Mouse (Mus musculus) lung, postnatal 0 days (tissue): ENCODE measurements at regions not wholly inside any gene's neighbourhood (a gene's known extent, or its start where the extent isn't known, plus 50 kb on each side); places are given as distances from the start of the nearest gene placed in this dataset.
"Not testable (repeated sequence)": the region's sequence is repeated elsewhere in the genome, so short reads cannot be mapped to it uniquely, and the experiment has no call there.

Source experiments
- ATAC-seq: fragments of 200-750 bp; cut with Nextera tagmentation; 2 replicates; pipeline ENCODE4 v1.8.0; 2017; ENCODE audit warnings: moderate library complexity
- DNase-seq: peaks from one replicate; pipeline ENCODE4 v3.0.0-alpha.2; 2016; ENCODE audit warnings: low spot score
- H3K27ac ChIP-seq: fragments of 300-500 bp; sonication (generic); 2 replicates; pipeline ENCODE4 v1.5.1; 2014; ENCODE audit warnings: antibody characterized with exemption, mild to moderate bottlenecking, low read length, mixed read lengths
- H3K27me3 ChIP-seq: fragments of 300-500 bp; sonication (generic); replicated peaks from 2 replicates; pipeline ENCODE4 v1.6.1; 2014; ENCODE audit warnings: low read length, mixed read lengths; ENCODE audit not compliant: insufficient read depth
- H3K36me3 ChIP-seq: fragments of 300-500 bp; sonication (generic); 2 replicates; pipeline ENCODE4 v1.6.1; 2014; ENCODE audit warnings: low read length, mixed read lengths; ENCODE audit not compliant: insufficient read depth
- H3K4me1 ChIP-seq: fragments of 300-500 bp; sonication (generic); 2 replicates; pipeline ENCODE4 v1.6.1; 2014; ENCODE audit warnings: antibody characterized with exemption, low read depth, low read length, mixed read lengths; ENCODE audit not compliant: insufficient read depth
- H3K4me2 ChIP-seq: fragments of 300-500 bp; sonication (generic); replicated peaks from 2 replicates; pipeline ENCODE4 v1.6.1; 2014; ENCODE audit warnings: low read depth, mild to moderate bottlenecking, low read length, moderate library complexity, mixed read lengths
- H3K4me3 ChIP-seq: fragments of 300-500 bp; sonication (generic); 2 replicates; pipeline ENCODE4 v1.5.1; 2014; ENCODE audit warnings: low read depth, low read length
- H3K9ac ChIP-seq: fragments of 300-500 bp; sonication (generic); replicated peaks from 2 replicates; pipeline ENCODE4 v1.6.1; 2014; ENCODE audit warnings: low read depth, mild to moderate bottlenecking
- H3K9me3 ChIP-seq: fragments of 300-500 bp; sonication (generic); 2 replicates; pipeline ENCODE4 v1.6.1; 2016; ENCODE audit warnings: low read length, mixed read lengths
- CTCF ChIP-seq: IDR thresholded peaks from 2 replicates; pipeline ENCODE4 v1.5.1; 2016; ENCODE audit warnings: antibody characterized with exemption, mild to moderate bottlenecking
- EP300 ChIP-seq: IDR thresholded peaks from 2 replicates; pipeline ENCODE4 v1.6.1; 2016; ENCODE audit warnings: antibody characterized with exemption, mild to moderate bottlenecking, control low read depth
- WGBS: fragments of 180-500 bp; shearing (Covaris S2); extraction: QIAGEN DNeasy Blood & Tissue Kit; methylation state at CpG from one replicate; pipeline ENCODE4 v1.1.7; 2014; 5-methylcytosine and 5-hydroxymethylcytosine counted together

- no peak overlapping the region for H3K4me2 ChIP-seq
- ATAC-seq (no peak), DNase-seq (no peak)
- H3K9me3 ChIP-seq = no peaks in the 10 kb centered on the region
- no peaks in the 10 kb centered on the region for H3K27me3 ChIP-seq
- no peak overlapping the region for H3K27ac ChIP-seq
- H3K9ac ChIP-seq = no peak overlapping the region
- H3K36me3 ChIP-seq = no peaks in the 10 kb centered on the region
- H3K4me3 ChIP-seq = no peak overlapping the region
- TF ChIP-seq EP300 (no peak), CTCF (no peak)
- no peaks in the 10 kb centered on the region for H3K4me1 ChIP-seq
- WGBS = 59% methylated on average over 10 of the region's 10 CpGs
These were observed 231.4 kb downstream of the Adgrg6 start for GRCm38 (mm10) chr10:14314004-14314581.

DNA sequence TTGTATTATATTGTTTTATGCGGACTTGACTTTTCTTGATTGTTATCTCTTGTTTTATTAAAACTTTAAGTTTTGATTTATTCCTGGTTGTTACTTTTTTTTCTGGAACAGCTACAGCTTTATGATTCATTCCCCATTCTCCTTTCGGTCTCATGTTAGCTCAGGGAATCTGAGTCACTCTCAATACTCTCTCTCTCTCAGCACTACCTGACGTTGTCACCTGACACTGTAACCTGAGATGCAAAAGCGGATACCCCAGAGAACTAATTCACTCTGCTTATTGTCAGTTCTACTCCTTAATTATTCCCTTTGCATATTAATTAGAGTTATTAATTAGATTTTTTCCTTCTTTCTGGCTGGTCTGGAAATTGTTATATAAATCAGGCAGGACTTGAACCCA lies 232.5 kb downstream of the Adgrg6 start:
- ATAC-seq = no peak
- Histone ChIP-seq H3K4me3 (no peak overlapping the region), H3K27ac (no peak overlapping the region), H3K9ac (no peak overlapping the region), H3K4me2 (no peak overlapping the region), H3K27me3 (no peaks in the 10 kb centered on the region), H3K4me1 (no peaks in the 10 kb centered on the region), H3K36me3 (no peaks in the 10 kb centered on the region), H3K9me3 (no peaks in the 10 kb centered on the region)
- no peak for DNase-seq
- TF ChIP-seq EP300 = no peak
- TF ChIP-seq CTCF = no peak
- 69% methylated on average over 4 of the region's 4 CpGs for WGBS

DNA sequence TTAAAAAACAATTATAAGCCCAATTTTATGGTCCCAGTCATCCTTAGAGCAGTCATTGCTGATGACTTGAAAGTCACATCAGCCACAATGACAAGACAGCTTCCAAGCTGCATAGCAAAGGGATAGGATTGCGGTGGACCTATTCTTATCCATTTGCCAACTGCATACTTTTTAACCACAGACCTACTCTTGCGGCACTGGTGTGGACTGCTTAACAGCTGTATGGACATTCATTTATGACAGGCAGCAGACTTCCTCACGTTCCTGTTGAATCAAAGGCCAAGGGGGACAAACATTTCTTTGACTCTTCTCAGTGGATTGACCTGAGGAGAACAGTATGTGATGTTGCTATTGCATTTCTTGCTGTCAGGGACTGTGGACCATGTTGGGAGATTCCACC lies 233.5 kb downstream of the Adgrg6 start:
- no peak for TF ChIP-seq CTCF
- no peak for TF ChIP-seq EP300
- H3K27me3 ChIP-seq = no peaks in the 10 kb centered on the region
- WGBS = 69% methylated on average over 3 of the region's 3 CpGs
- no peak overlapping the region for H3K4me3 ChIP-seq
- H3K4me2 ChIP-seq = no peak overlapping the region
- H3K4me1 ChIP-seq = no peaks in the 10 kb centered on the region
- no peak overlapping the region for H3K27ac ChIP-seq
- H3K9ac ChIP-seq = no peak overlapping the region
- H3K36me3 ChIP-seq = no peaks in the 10 kb centered on the region
- DNase-seq = no peak
- no peak for ATAC-seq
- no peaks in the 10 kb centered on the region for H3K9me3 ChIP-seq

GRCm38 (mm10) chr10:14306811-14307210 lies 238.6 kb downstream of the Adgrg6 start:
- Histone ChIP-seq H3K27me3 (no peaks in the 10 kb centered on the region), H3K9me3 (no peaks in the 10 kb centered on the region), H3K4me1 (no peaks in the 10 kb centered on the region), H3K36me3 (no peaks in the 10 kb centered on the region), H3K4me3 (no peak overlapping the region), H3K4me2 (no peak overlapping the region), H3K27ac (no peak overlapping the region), H3K9ac (no peak overlapping the region)
- WGBS = 39% methylated on average over 3 of the region's 3 CpGs
- DNase-seq (no peak), ATAC-seq (no peak)
- no peak for TF ChIP-seq EP300
- no peak for TF ChIP-seq CTCF

- Histone ChIP-seq H3K27me3 (no peaks in the 10 kb centered on the region), H3K9me3 (no peaks in the 10 kb centered on the region), H3K36me3 (no peaks in the 10 kb centered on the region), H3K9ac (no peak overlapping the region), H3K4me2 (no peak overlapping the region), H3K4me1 (no peaks in the 10 kb centered on the region), H3K4me3 (no peak overlapping the region), H3K27ac (no peak overlapping the region)
- ATAC-seq = no peak
- DNase-seq = no peak
- TF ChIP-seq EP300 = no peak
- no peak for TF ChIP-seq CTCF
These were observed 242.0 kb downstream of the Adgrg6 start for GRCm38 (mm10) chr10:14303476-14303875.

DNA sequence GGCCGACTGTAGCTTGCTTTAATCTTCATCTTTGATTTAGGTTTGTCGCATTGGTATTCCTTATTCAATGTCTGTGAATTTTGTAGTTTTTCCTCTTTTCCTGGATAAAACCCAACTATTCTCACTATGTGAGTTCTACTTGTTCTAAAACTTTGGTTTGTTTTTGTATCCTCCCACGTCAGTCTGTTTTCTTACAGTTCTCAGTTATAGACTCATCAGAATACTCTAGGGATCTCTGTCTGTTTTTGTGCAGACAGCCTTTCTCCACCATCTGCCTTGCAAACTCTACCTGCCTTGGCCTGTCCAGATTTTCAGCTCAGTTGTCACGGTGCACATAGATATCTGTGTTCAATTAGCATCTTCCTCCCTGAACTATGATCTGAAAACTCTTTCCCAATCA lies 249.3 kb downstream of the Adgrg6 start:
- H3K27me3 ChIP-seq = no peaks in the 10 kb centered on the region
- no peaks in the 10 kb centered on the region for H3K36me3 ChIP-seq
- H3K9me3 ChIP-seq = no peaks in the 10 kb centered on the region
- TF ChIP-seq EP300 = no peak
- TF ChIP-seq CTCF = no peak
- no peak overlapping the region for H3K9ac ChIP-seq
- H3K4me2 ChIP-seq = no peak overlapping the region
- ATAC-seq = no peak
- WGBS = 76% methylated on average over 4 of the region's 4 CpGs
- H3K4me3 ChIP-seq = no peak overlapping the region
- H3K27ac ChIP-seq = no peak overlapping the region
- no peaks in the 10 kb centered on the region for H3K4me1 ChIP-seq
- no peak for DNase-seq

GRCm38 (mm10) chr10:14292701-14293100 lies 252.8 kb downstream of the Adgrg6 start:
- H3K9me3 ChIP-seq, ATAC-seq, H3K36me3 ChIP-seq, H3K4me2 ChIP-seq, DNase-seq, H3K4me3 ChIP-seq, H3K4me1 ChIP-seq, H3K27ac ChIP-seq, H3K9ac ChIP-seq, H3K27me3 ChIP-seq: not testable (repeated sequence)
- WGBS = 81% methylated on average over 8 of the region's 8 CpGs
